Mouse (Mus musculus) bone marrow, adult 2 months (tissue): ENCODE results near the gene Abhd13.

Experiments used
- CTCF ChIP-seq: fragments of 200-500 bp; IDR thresholded peaks from 2 replicates; pipeline ENCODE4 v1.5.1; 2011; ENCODE audit warnings: low read length, control low read depth; ENCODE audit not compliant: control insufficient read depth, insufficient read depth
- POLR2A ChIP-seq: fragments of 200-500 bp; IDR thresholded peaks from 2 replicates; pipeline ENCODE4 v1.6.1; 2011; ENCODE audit warnings: low read depth, mild to moderate bottlenecking, control low read depth, low read length, borderline replicate concordance; ENCODE audit not compliant: control insufficient read depth

- TF ChIP-seq CTCF: no peak
- TF ChIP-seq POLR2A: no peak
These were observed 5.6 kb upstream of the Abhd13 start for GRCm38 (mm10) chr8:9971866-9972265.
